Mouse (Mus musculus): ENCODE measurements around the gene Fads6.

Gene Fads6

GRCm38 (mm10) chr11:115297214-115297826 is at the start of gene Fads6:
Gene Fads6, minus strand, starts transcription at chr11:115297663.
- peak; percentile 88 to 93 for DNase-seq

- DNase-seq: no peak
These were observed 48.1 kb upstream of the Fads6 start for GRCm38 (mm10) chr11:115345515-115345914.

- DNase-seq: no peak
These were observed 47.5 kb upstream of the Fads6 start for GRCm38 (mm10) chr11:115344967-115345366.

- DNase-seq: no peak
These were observed 44.4 kb upstream of the Fads6 start for GRCm38 (mm10) chr11:115341866-115342265.

GRCm38 (mm10) chr11:115341246-115341645 is 43.8 kb upstream of the Fads6 start:
- no peak for DNase-seq

GRCm38 (mm10) chr11:115337826-115338225 is 40.4 kb upstream of the Fads6 start:
- no peak for DNase-seq

- DNase-seq: no peak
These were observed 39.9 kb upstream of the Fads6 start for GRCm38 (mm10) chr11:115337350-115337749.

GRCm38 (mm10) chr11:115336115-115336514 is 38.7 kb upstream of the Fads6 start:
- DNase-seq: no peak

GRCm38 (mm10) chr11:115335223-115335622 is 37.8 kb upstream of the Fads6 start:
- no peak for DNase-seq

GRCm38 (mm10) chr11:115334531-115334930 is 37.1 kb upstream of the Fads6 start, which contains the start of gene Otop3:
Gene Otop3, plus strand, starts transcription at chr11:115334731.
- DNase-seq: no peak

- no peak for DNase-seq
These were observed 31.9 kb upstream of the Fads6 start for GRCm38 (mm10) chr11:115329339-115329738.

- no peak for DNase-seq
These were observed 29.3 kb upstream of the Fads6 start for GRCm38 (mm10) chr11:115326730-115327129.

- no peak for DNase-seq
These were observed 25.9 kb upstream of the Fads6 start for GRCm38 (mm10) chr11:115323354-115323753.

- DNase-seq: peak; percentile 63 to 74
These were observed 24.6 kb upstream of the Fads6 start, which contains the start of gene Ush1g for GRCm38 (mm10) chr11:115321906-115322693. Gene Ush1g, minus strand, starts transcription at chr11:115322041.

GRCm38 (mm10) chr11:115319704-115320383 is 22.4 kb upstream of the Fads6 start:
- DNase-seq: peak; percentile 57 to 59

GRCm38 (mm10) chr11:115318245-115319027 is 21.0 kb upstream of the Fads6 start:
- no peak for DNase-seq

GRCm38 (mm10) chr11:115317204-115317603 is 19.7 kb upstream of the Fads6 start:
- no peak for DNase-seq

GRCm38 (mm10) chr11:115314249-115314648 is 16.8 kb upstream of the Fads6 start:
- no peak for DNase-seq

GRCm38 (mm10) chr11:115308781-115309180 is 11.3 kb upstream of the Fads6 start:
- no peak for DNase-seq

GRCm38 (mm10) chr11:115306863-115307262 is 9.4 kb upstream of the Fads6 start, which contains the start of gene Otop2:
Gene Otop2, plus strand, starts transcription at chr11:115307163.
- no peak for DNase-seq

GRCm38 (mm10) chr11:115303167-115303566 is 5.7 kb upstream of the Fads6 start:
- no peak for DNase-seq

- no peak for DNase-seq
These were observed 3.9 kb upstream of the Fads6 start for GRCm38 (mm10) chr11:115301351-115301750.

- no peak for DNase-seq
These were observed 3.3 kb upstream of the Fads6 start for GRCm38 (mm10) chr11:115300745-115301144.

Measured in cerebellum, adult 18-20 months (tissue).